Comparison of ENCODE assay signal across 13 mouse cellular contexts in the genomic region with DNA sequence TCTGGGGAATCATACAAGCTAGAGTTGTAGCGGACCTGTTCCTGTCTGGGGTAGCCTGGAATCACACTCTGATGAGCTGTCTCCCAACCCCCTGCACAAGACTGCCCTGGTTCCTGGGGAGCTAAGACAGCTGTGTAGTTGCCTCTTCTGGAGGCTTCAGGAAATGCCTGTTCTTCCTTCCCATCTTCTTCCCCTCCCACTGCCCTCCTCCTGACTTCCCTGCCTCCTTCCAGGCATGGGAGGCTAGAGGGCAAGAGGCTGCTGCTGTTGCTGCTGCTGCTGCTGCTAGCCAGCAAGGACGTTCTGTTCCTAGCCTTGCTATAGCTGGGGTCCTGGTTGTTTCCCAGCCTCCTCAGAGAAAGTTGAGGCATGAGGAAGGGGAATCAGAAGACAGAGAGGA. TPM values are rescaled to one million over a fixed set of nuclear protein-coding genes. Genes with fewer than 3 reads are reported as not detected.
DNase-seq lines count a peak whose midpoint lies in the region; ATAC-seq lines count a peak whose summit lies in the region.
"Had no signal": no experiment of that assay in that cellular context is flagged by ENCODE, and none has a peak within 500 bp of the region (broad histone marks: within the 10 kb centered on the region; RNA-seq: fewer than 3 reads in every experiment).

No protein-coding gene starts in this region.

- 27% methylated on average over 2 of the region's 2 CpGs for WGBS in embryonic facial prominence, embryonic 12.5 days
- 36% methylated on average over 2 of the region's 2 CpGs for WGBS in limb, embryonic 15.5 days

- ATAC-seq in embryonic facial prominence, embryonic 12.5 days (ENCODE audit: insufficient number of reproducible peaks, insufficient read depth, low FRiP score, low TSS enrichment) = no peak
- ATAC-seq in limb, embryonic 15.5 days (ENCODE audit: insufficient number of reproducible peaks, low FRiP score, low TSS enrichment, low read depth) = no peak
- ATAC-seq: hindbrain, embryonic 16.5 days had no signal

- H3K9ac ChIP-seq in embryonic facial prominence, embryonic 12.5 days = no peak overlapping the region
- no peak overlapping the region for H3K9ac ChIP-seq in limb, embryonic 15.5 days

- peaks cover 11% of the 10 kb centered on the region; the same call in 1 of the 2 replicates for H3K4me1 ChIP-seq in embryonic facial prominence, embryonic 12.5 days
- peaks cover 35% of the 10 kb centered on the region for H3K4me1 ChIP-seq in limb, embryonic 15.5 days

- H3K36me3 ChIP-seq in embryonic facial prominence, embryonic 12.5 days = no peaks in the 10 kb centered on the region
- no peaks in the 10 kb centered on the region for H3K36me3 ChIP-seq in limb, embryonic 15.5 days

- peak overlapping the region; percentile 41 for H3K27ac ChIP-seq in embryonic facial prominence, embryonic 12.5 days
- H3K27ac ChIP-seq in limb, embryonic 15.5 days = peak overlapping the region; percentile 74
- H3K27ac ChIP-seq: left cerebral cortex, adult 2 months; macrophage had no signal

- no peaks in the 10 kb centered on the region for H3K9me3 ChIP-seq in embryonic facial prominence, embryonic 12.5 days
- no peaks in the 10 kb centered on the region for H3K9me3 ChIP-seq in limb, embryonic 15.5 days

- peaks cover 8% of the 10 kb centered on the region; the same call in 1 of the 2 replicates for H3K27me3 ChIP-seq in embryonic facial prominence, embryonic 12.5 days
- H3K27me3 ChIP-seq in limb, embryonic 15.5 days = peaks cover 8% of the 10 kb centered on the region

- peak; percentile 49 for DNase-seq in adipocyte (ENCODE audit: low spot score)
- peak; percentile 32 for DNase-seq in kidney, adult 9 months
- no peak for DNase-seq in frontal cortex, postnatal 14 days (ENCODE audit: low spot score in 2 of 2)
- DNase-seq in thymus, postnatal 0 days (ENCODE audit: low spot score) = no peak
- no peak for DNase-seq in left cerebral cortex, postnatal 14 days (ENCODE audit: low spot score in 2 of 2)
- DNase-seq: right cerebral cortex, adult 18-20 months; thymus, adult 2 months had no signal

- intact Hi-C loops in left cerebral cortex, postnatal 14 days (cut with DNase I) = no loop called here

- no peak overlapping the region for H3K4me2 ChIP-seq in embryonic facial prominence, embryonic 12.5 days (replicated peaks)
- H3K4me2 ChIP-seq in limb, embryonic 15.5 days = no peak overlapping the region

- no peak overlapping the region for H3K4me3 ChIP-seq in embryonic facial prominence, embryonic 12.5 days
- no peak overlapping the region for H3K4me3 ChIP-seq in limb, embryonic 15.5 days
- H3K4me3 ChIP-seq: left cerebral cortex, adult 2 months had no signal

RNA-seq across cellular contexts. Expression of a gene that starts 3.1 kb away (rescaled TPM):
- polyA plus RNA-seq in embryonic facial prominence, embryonic 12.5 days (2016; fragmentation: Nextera tagmentation; extraction: Ambion mirVana) = 43.0 and 46.6 TPM in 2 replicates
- 243 and 288 TPM in 2 replicates for polyA plus RNA-seq in limb, embryonic 15.5 days (2015; fragmentation: Nextera tagmentation; extraction: Ambion mirVana)
- polyA plus RNA-seq in thymus, postnatal 0 days (2015; fragmentation: Nextera tagmentation; extraction: Ambion mirVana) = 9.5 and 12.5 TPM in 2 replicates
- total RNA-seq in left cerebral cortex, postnatal 14 days (2021) = 10 to 100 TPM; 27.0 to 29.0 TPM

RNA-seq across cellular contexts. Expression of a gene that starts 21.5 kb away (rescaled TPM):
- polyA plus RNA-seq in embryonic facial prominence, embryonic 12.5 days (2016; fragmentation: Nextera tagmentation; extraction: Ambion mirVana) = 81.1 and 85.4 TPM in 2 replicates
- 53.8 and 54.7 TPM in 2 replicates for polyA plus RNA-seq in limb, embryonic 15.5 days (2015; fragmentation: Nextera tagmentation; extraction: Ambion mirVana)
- 44.7 and 46.3 TPM in 2 replicates for polyA plus RNA-seq in thymus, postnatal 0 days (2015; fragmentation: Nextera tagmentation; extraction: Ambion mirVana)
- total RNA-seq in left cerebral cortex, postnatal 14 days (2021) = 1 to 10 TPM; 8.6 TPM

RNA-seq across cellular contexts. Expression of a gene that starts 22.6 kb away (rescaled TPM):
- 0.69 and 0.73 TPM in 2 replicates for polyA plus RNA-seq in embryonic facial prominence, embryonic 12.5 days (2016; fragmentation: Nextera tagmentation; extraction: Ambion mirVana)
- polyA plus RNA-seq in limb, embryonic 15.5 days (2015; fragmentation: Nextera tagmentation; extraction: Ambion mirVana) = 0.41 and 0.97 TPM in 2 replicates
- polyA plus RNA-seq in thymus, postnatal 0 days (2015; fragmentation: Nextera tagmentation; extraction: Ambion mirVana) = 0.03 TPM in 1 of 2 replicates, not detected in the other
- total RNA-seq in left cerebral cortex, postnatal 14 days (2021) = 10 to 100 TPM; 77.4 to 83.1 TPM

RNA-seq across cellular contexts. Expression of a gene that starts 45.2 kb away (rescaled TPM):
- polyA plus RNA-seq in embryonic facial prominence, embryonic 12.5 days (2016; fragmentation: Nextera tagmentation; extraction: Ambion mirVana) = not detected in 2 replicates
- 12.5 and 18.3 TPM in 2 replicates for polyA plus RNA-seq in limb, embryonic 15.5 days (2015; fragmentation: Nextera tagmentation; extraction: Ambion mirVana)
- polyA plus RNA-seq in thymus, postnatal 0 days (2015; fragmentation: Nextera tagmentation; extraction: Ambion mirVana) = 0.50 and 0.77 TPM in 2 replicates
- total RNA-seq in left cerebral cortex, postnatal 14 days (2021) = not detected
- total RNA-seq: gastrocnemius, adult 18-20 months; left cerebral cortex, adult 2 months had no signal
- polyA plus RNA-seq: hindbrain, embryonic 16.5 days; macrophage had no signal

Comparison
In these comparisons a context has a peak if more than half of its experiments do, and no peak if none do; other contexts are left out.
1. DNase-seq: peak in adipocyte (single experiment) and kidney, adult 9 months (single experiment); none in frontal cortex, postnatal 14 days (0 of 2), thymus, postnatal 0 days (single experiment) and left cerebral cortex, postnatal 14 days (0 of 2).